Mouse (Mus musculus) thymus, adult 18-20 months (tissue): Measurements from ENCODE around the gene Mif.
"Not testable (repeated sequence)": the region's sequence is repeated elsewhere in the genome, so short reads cannot be mapped to it uniquely, and the experiment has no call there.

ENCODE experiments used
- DNase-seq, 2 experiments: peaks; one replicate each; pipeline ENCODE4 v3.0.0; 2022; ENCODE audit warnings: mixed read lengths in 2 of 2

The Mif gene

GRCm38 (mm10) chr10:75872915-75873542 is 13.0 kb upstream of the Mif start:
- no peak for DNase-seq

- DNase-seq: no peak
These were observed 12.2 kb upstream of the Mif start for GRCm38 (mm10) chr10:75872025-75872914.

- no peak for DNase-seq
These were observed 1.5 kb upstream of the Mif start for GRCm38 (mm10) chr10:75861587-75861986.

- DNase-seq: no peak
These were observed 706 bp upstream of the Mif start for GRCm38 (mm10) chr10:75860746-75861145.

- DNase-seq: no peak
These were observed 813 bp downstream of the Mif start for GRCm38 (mm10) chr10:75859107-75859746.

GRCm38 (mm10) chr10:75857598-75857997 is 2.4 kb downstream of the Mif start:
- no peak for DNase-seq

GRCm38 (mm10) chr10:75856976-75857375 is 3.1 kb downstream of the Mif start:
- DNase-seq: no peak

GRCm38 (mm10) chr10:75856155-75856907 is 3.7 kb downstream of the Mif start:
- no peak for DNase-seq

GRCm38 (mm10) chr10:75855416-75855981 is 4.5 kb downstream of the Mif start:
- no peak for DNase-seq

- no peak for DNase-seq
These were observed 5.2 kb downstream of the Mif start for GRCm38 (mm10) chr10:75854791-75855190.

GRCm38 (mm10) chr10:75854096-75854495 is 5.9 kb downstream of the Mif start:
- no peak for DNase-seq

- DNase-seq: peak; percentile 43 to 61
These were observed 6.6 kb downstream of the Mif start for GRCm38 (mm10) chr10:75853452-75853851.

- no peak for DNase-seq
These were observed 7.4 kb downstream of the Mif start for GRCm38 (mm10) chr10:75852539-75853125.

- DNase-seq: no peak
These were observed 8.4 kb downstream of the Mif start for GRCm38 (mm10) chr10:75851681-75852080.

GRCm38 (mm10) chr10:75851076-75851475 is 9.0 kb downstream of the Mif start:
- DNase-seq: no peak

- DNase-seq: no peak
These were observed 11.7 kb downstream of the Mif start for GRCm38 (mm10) chr10:75848382-75848781.

GRCm38 (mm10) chr10:75845306-75845930 is 14.6 kb downstream of the Mif start:
- DNase-seq: no peak

GRCm38 (mm10) chr10:75844800-75845199 is 15.2 kb downstream of the Mif start:
- no peak for DNase-seq

- not testable (repeated sequence) for DNase-seq
These were observed 16.1 kb downstream of the Mif start for GRCm38 (mm10) chr10:75843898-75844297.

- DNase-seq: no peak
These were observed 20.9 kb downstream of the Mif start for GRCm38 (mm10) chr10:75839092-75839491.

GRCm38 (mm10) chr10:75837248-75837759 is 22.7 kb downstream of the Mif start, which contains the start of gene Gstt2:
Gene Gstt2, minus strand, starts transcription at chr10:75837424.
- DNase-seq: peak; percentile 81 to 88
